Mouse (Mus musculus): ENCODE measurements around the gene Kcnk6. TPM values are rescaled to one million over a fixed set of nuclear protein-coding genes. Genes with fewer than 3 reads are reported as not detected.

Gene Kcnk6
- 6.4 and 11.4 TPM in 2 replicates for polyA plus RNA-seq (2012)

DNA sequence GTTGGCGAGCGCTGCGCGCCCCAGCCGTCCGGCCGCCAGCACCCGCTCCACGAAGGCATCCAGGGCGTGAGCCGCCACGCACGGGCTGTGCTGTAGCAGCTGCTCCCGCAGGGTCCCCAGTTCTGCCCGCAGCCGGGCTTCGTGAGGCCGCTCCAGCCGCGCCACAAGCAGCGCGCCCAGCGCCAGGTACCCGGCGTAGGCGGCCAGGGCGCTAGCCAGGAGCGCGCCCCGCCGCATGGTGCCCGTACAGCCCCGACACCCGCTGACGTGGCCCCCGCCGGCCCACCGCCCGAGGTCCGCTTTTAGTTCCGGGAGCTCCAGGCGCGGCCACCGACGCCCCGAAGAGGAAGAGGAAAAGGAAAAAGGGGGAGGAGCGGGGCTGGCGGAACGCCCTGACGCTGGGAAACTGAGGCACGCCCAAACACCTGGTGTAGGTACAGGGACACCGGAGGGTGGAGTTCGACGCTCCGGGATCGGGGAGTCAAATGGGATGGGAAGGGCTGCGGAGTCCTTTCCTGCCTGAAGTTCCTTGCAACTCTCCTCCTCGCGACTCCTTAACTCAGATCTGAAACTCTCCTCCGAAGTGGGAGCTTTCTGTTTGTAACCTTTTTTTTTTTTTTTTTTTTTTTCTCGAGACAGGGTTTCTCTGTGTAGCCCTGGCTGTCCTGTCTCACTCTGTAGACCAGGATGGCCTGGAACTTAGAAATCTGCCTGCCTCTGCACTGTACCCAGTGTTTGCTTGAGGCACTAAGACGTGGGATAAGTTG lies at the start of gene Kcnk6:
Gene Kcnk6 (minus strand): TSS at position 269 of the 767 bp plus-strand sequence.

GRCm38 (mm10) chr7:29281201-29282073 lies 49.1 kb upstream of the Kcnk6 start, which contains the start of gene Spint2:
TSS of gene Spint2 (minus strand) at chr7:29281912.

DNA sequence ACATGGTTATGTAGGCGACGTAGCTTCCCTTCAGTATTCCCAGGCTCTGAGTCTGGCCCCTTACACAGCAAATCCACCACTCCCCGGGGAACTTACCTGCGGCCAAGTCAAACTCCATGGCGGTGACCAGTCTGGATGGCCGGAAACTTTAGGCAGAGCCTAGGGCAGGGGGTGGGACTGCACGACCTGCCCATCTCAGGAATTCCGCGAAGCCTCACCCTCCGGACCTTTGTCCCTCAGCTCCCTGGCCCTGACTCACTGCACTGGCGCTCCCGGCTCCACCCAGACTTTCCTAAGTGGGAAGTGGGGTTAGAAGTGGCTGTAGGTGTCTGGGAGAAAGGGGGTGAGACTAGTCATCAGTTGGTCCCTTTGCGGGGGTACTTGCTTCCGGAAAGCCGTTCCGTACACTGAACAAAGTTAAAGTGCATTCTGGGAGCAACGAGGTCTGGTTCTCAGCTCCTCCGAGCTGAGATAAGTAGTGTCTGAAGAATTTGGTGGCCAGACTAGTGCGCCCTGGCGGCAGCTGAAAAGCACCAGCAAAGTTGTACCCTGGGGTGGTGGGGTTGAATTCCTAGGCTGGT lies 16.0 kb upstream of the Kcnk6 start, which contains the start of gene 2200002D01Rik:
Gene 2200002D01Rik (minus strand): TSS at position 206 of the 581 bp plus-strand sequence.

DNA sequence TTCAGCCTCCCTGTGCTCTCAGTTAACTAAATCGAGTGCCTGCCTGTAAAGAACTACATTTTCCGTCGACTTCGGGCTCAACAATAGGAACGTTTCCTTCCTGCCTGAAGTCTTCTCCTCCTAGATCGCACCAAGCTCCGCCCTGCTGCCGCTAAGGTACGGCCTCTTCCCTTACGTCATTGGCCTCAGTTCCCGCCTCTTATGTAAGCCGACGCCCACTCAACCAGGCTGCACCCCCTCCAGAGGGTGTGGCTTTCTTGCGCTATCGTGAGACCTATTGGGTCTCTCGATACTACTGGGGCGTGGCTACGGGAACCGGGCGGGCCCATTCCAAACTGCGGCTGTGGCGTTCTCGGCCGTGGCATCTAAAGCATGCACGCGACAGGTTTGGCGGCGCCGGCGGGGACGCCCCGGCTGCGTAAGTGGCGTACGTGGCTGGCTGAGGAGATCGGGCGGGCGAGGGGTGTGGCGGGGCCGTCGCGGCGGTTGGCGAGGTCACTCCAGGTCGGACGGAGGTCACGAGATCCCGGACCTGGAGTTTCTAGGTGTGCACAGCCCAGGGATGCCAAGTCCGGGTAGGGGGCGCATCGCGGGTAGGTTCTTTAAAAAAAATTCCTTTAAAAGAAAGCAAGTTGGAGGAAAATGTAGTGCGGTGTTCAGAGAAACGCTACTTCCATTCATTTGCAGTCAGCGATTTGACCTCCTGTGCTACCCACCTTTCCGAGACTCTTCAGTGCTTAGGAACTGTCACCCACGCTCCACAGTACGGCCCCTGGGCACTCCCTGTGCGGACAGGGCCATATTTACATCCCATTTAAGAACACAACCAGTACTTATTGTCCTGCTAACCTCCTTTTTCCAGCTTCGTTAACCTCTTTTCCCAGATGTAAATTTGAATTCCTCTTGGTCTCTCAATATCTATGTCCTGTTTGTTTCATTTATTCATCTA lies 6.0 kb upstream of the Kcnk6 start, which contains the start of gene Yif1b:
Gene Yif1b (plus strand): TSS at position 311 of the 949 bp plus-strand sequence.

GRCm38 (mm10) chr7:29213675-29214082 lies 18.6 kb downstream of the Kcnk6 start, which contains the start of gene Catsperg1:
TSS of gene Catsperg1 (minus strand) at chr7:29214035.

DNA sequence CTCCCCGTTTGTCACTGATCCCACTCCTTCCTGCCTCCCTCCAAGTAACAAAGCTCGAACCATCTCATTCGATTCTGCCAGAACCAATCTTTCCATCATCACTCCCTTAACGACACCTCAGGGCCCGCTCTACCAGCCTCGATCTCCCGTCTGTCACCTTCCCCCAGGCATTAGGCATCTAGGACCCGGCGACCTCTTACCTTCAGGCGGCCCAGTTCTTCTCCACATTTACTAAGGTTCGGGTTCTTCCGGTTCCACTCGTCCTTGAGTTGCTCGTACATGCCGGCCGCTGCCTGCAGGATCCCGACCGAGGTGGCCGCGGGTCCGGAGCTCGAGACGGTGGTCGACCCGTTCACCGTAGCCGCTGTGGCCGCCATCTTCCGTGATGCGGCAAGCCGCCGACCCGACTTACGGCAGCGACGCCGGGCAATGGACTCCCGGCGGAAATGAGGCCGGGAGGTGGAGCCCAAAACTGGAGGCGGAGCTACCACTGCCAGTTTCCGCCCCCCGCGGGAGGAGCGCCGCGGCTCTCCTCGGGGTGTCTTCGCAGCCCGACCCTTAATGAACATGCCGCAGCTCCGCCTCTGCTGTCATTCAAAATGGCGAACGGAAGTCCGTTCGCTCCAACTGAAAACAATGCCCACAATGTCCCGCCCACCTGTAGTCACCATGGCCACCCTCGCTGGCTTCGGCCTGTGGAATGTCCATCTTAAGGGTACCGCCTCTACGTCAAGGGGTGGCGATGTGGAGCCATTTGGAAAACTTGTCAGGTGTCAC lies 52.0 kb downstream of the Kcnk6 start, which contains the start of gene Psmd8:
Gene Psmd8 (minus strand): TSS at position 625 of the 777 bp plus-strand sequence.

Other genes starting within 250 kb of the Kcnk6 start
- 0.24 and 0.67 TPM in 2 replicates for gene Ryr1, start 107.3 kb downstream of the Kcnk6 start, polyA plus RNA-seq (2012)
- gene Rasgrp4, start 97.7 kb downstream of the Kcnk6 start, polyA plus RNA-seq (2012): 5.7 and 9.4 TPM in 2 replicates
- 99.1 and 138 TPM in 2 replicates for gene Fam98c, start 76.3 kb downstream of the Kcnk6 start, polyA plus RNA-seq (2012)
- gene Ggn, start 62.3 kb downstream of the Kcnk6 start, polyA plus RNA-seq (2012): 9.7 and 10.7 TPM in 2 replicates
- 4.1 and 6.0 TPM in 2 replicates for gene Spred3, start 62.1 kb downstream of the Kcnk6 start, polyA plus RNA-seq (2012)
- gene Psmd8, start 51.8 kb downstream of the Kcnk6 start, polyA plus RNA-seq (2012): 136 and 148 TPM in 2 replicates
- 0.03 TPM in 1 of 2 replicates, not detected in the other for gene Catsperg1, start 18.5 kb downstream of the Kcnk6 start, polyA plus RNA-seq (2012)
- 284 and 340 TPM in 2 replicates for gene Yif1b, start 5.8 kb upstream of the Kcnk6 start, polyA plus RNA-seq (2012)
- gene 2200002D01Rik, start 16.0 kb upstream of the Kcnk6 start, polyA plus RNA-seq (2012): 1.1 and 1.3 TPM in 2 replicates
- gene Spint2, start 49.4 kb upstream of the Kcnk6 start, polyA plus RNA-seq (2012): 165 and 174 TPM in 2 replicates
- gene Ppp1r14a, start 56.8 kb upstream of the Kcnk6 start, polyA plus RNA-seq (2012): 0.46 and 1.1 TPM in 2 replicates
- gene Dpf1, start 71.4 kb upstream of the Kcnk6 start, polyA plus RNA-seq (2012): 1.1 and 1.6 TPM in 2 replicates

Data from megakaryocyte-erythroid progenitor cell, adult 5 weeks (primary cell).